Mouse (Mus musculus): ENCODE data around the gene Pacsin2.

GRCm38 (mm10) chr15:83427294-83428163 lies 36.9 kb downstream of the Pacsin2 start:
- TF ChIP-seq POLR2A (IDR thresholded peaks at IDR 0.05; ENCODE audit: low read depth, low read length) (no peak), SMC3 (IDR thresholded peaks at IDR 0.05; ENCODE audit: low read depth, low read length) (peak; percentile 40), RCOR1 (conservative IDR thresholded peaks at IDR 0.05; ENCODE audit: low read depth, low read length) (no peak), CTCF (conservative IDR thresholded peaks at IDR 0.05 in 1 of 2, IDR thresholded peaks at IDR 0.05 in 1 of 2; ENCODE audit: low read depth in 2 of 2, low read length in 2 of 2) (peak in 1 of 2 experiments; percentile 47; a peak in 2 of 4 replicates), NELFE (IDR thresholded peaks at IDR 0.05; ENCODE audit: low read depth, low read length) (no peak), ELF1 (IDR thresholded peaks at IDR 0.05; ENCODE audit: low read depth, low read length) (no peak), EP300 (IDR thresholded peaks at IDR 0.05; ENCODE audit: low read length) (no peak), USF2 (conservative IDR thresholded peaks at IDR 0.05; ENCODE audit: low read depth, low read length) (no peak)

All from CH12.LX (cell line).